ENCODE assay signal across 8 mouse cellular contexts in the genomic region with DNA sequence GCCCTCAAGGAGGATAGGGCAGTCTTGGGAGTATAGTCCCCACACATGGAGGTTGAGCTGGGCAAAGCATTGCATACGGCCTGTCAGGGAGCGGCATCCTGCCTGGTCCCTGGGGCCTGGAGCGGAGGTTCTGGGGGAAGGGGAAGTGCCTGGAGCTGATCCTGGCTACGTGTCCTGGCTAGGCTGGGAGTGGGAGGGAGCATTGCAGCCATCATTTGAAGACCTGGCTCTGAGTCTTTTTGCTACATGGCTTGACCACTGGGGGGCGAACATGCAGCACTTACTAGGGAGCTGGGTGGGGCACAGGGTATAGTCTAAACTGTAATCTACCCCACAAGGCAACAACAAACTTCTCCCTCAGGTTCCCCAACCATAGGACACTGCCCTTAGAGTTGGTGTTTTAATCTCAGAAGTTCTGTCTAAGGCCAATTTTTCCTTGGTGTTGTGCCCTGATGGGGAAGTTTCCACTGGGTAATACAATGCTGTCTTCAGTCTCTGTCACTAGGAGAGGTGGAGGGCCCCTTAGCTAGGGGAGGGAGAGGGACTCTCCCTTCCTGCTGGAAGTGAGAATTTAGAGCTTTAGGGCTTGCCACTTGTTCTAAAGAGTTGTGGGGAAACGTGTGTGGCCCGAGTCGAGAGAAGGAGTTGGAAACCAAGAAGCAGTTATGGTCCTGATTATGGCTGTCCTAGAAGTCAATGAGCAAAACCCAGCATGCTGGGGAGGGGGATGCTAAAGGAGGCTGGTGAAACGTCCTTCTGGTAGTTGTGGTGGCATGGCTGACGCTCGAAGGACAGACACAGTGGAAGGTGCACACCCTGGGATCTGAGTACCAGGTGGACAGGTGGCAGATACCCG. TPM values are rescaled to one million over a fixed set of nuclear protein-coding genes. Genes with fewer than 3 reads are reported as not detected.
DNase-seq lines count a peak whose midpoint lies in the region; ATAC-seq lines count a peak whose summit lies in the region.

No protein-coding gene starts in this region.

- no peak overlapping the region for H3K4me2 ChIP-seq in midbrain, embryonic 11.5 days
- no peak overlapping the region for H3K4me2 ChIP-seq in midbrain, embryonic 13.5 days (replicated peaks)
- H3K4me2 ChIP-seq in kidney, embryonic 14.5 days (replicated peaks; ENCODE audit: low read depth, low read length), result peak overlapping the region; percentile 93
- H3K4me2 ChIP-seq in liver, embryonic 13.5 days, result no peak overlapping the region

- H3K9me3 ChIP-seq in midbrain, embryonic 11.5 days (ENCODE audit: control insufficient read depth, low read length), result no peaks in the 10 kb centered on the region
- H3K9me3 ChIP-seq in midbrain, embryonic 13.5 days, result no peaks in the 10 kb centered on the region
- H3K9me3 ChIP-seq in heart, embryonic 10.5 days, result no peaks in the 10 kb centered on the region
- H3K9me3 ChIP-seq in kidney, embryonic 14.5 days (ENCODE audit: control insufficient read depth, low read length), result no peaks in the 10 kb centered on the region
- H3K9me3 ChIP-seq in liver, embryonic 13.5 days (replicated peaks), result no peaks in the 10 kb centered on the region

- peaks cover 17% of the 10 kb centered on the region for H3K27me3 ChIP-seq in midbrain, embryonic 11.5 days (ENCODE audit: control insufficient read depth, insufficient read depth, low read length)
- peaks cover 45% of the 10 kb centered on the region for H3K27me3 ChIP-seq in midbrain, embryonic 13.5 days
- peaks cover 6% of the 10 kb centered on the region; the same call in 1 of the 2 replicates for H3K27me3 ChIP-seq in heart, embryonic 10.5 days (ENCODE audit: insufficient read depth, poor library complexity, severe bottlenecking)
- no peaks in the 10 kb centered on the region for H3K27me3 ChIP-seq in kidney, embryonic 14.5 days (ENCODE audit: control insufficient read depth, insufficient read depth, low read length)
- peaks cover 41% of the 10 kb centered on the region for H3K27me3 ChIP-seq in liver, embryonic 13.5 days

- H3K4me3 ChIP-seq in midbrain, embryonic 11.5 days (ENCODE audit: low read depth, low read length), result no peak overlapping the region
- no peak overlapping the region for H3K4me3 ChIP-seq in midbrain, embryonic 13.5 days (replicated peaks)
- peak overlapping the region; percentile 81 for H3K4me3 ChIP-seq in heart, embryonic 10.5 days
- H3K4me3 ChIP-seq in kidney, embryonic 14.5 days (ENCODE audit: low read length), result no peak overlapping the region; the same call in 1 of the 2 replicates
- no peak overlapping the region for H3K4me3 ChIP-seq in liver, embryonic 13.5 days (replicated peaks)

- no peak overlapping the region for H3K27ac ChIP-seq in midbrain, embryonic 11.5 days (ENCODE audit: low read depth, low read length)
- no peak overlapping the region for H3K27ac ChIP-seq in midbrain, embryonic 13.5 days
- peak overlapping the region; percentile 95 for H3K27ac ChIP-seq in heart, embryonic 10.5 days
- H3K27ac ChIP-seq in kidney, embryonic 14.5 days (ENCODE audit: low read depth, low read length), result peak overlapping the region; percentile 15; the same call in 1 of the 2 replicates
- H3K27ac ChIP-seq in liver, embryonic 13.5 days, result no peak overlapping the region

- DNase-seq in midbrain, embryonic 11.5 days (ENCODE audit: low spot score, missing footprints), result peak; percentile 90
- DNase-seq in embryo, embryonic 11.5 days (ENCODE audit: low read depth, low spot score), result peak; percentile 46
- peak; percentile 89 for DNase-seq in heart, embryonic 10.5 days (ENCODE audit: low spot score)
- peak; percentile 59 for DNase-seq in liver, embryonic 13.5 days
- DNase-seq in testis, postnatal 14 days (ENCODE audit: low spot score), result peak; percentile 55

- peaks cover 14% of the 10 kb centered on the region for H3K4me1 ChIP-seq in midbrain, embryonic 11.5 days (ENCODE audit: control insufficient read depth, insufficient read depth, low read length)
- peaks cover 24% of the 10 kb centered on the region for H3K4me1 ChIP-seq in midbrain, embryonic 13.5 days (replicated peaks)
- peaks cover 76% of the 10 kb centered on the region for H3K4me1 ChIP-seq in heart, embryonic 10.5 days
- H3K4me1 ChIP-seq in kidney, embryonic 14.5 days (ENCODE audit: control insufficient read depth, insufficient read depth, low read length), result peaks cover 38% of the 10 kb centered on the region
- H3K4me1 ChIP-seq in liver, embryonic 13.5 days (replicated peaks), result peaks cover 51% of the 10 kb centered on the region

- no peak overlapping the region for H3K9ac ChIP-seq in midbrain, embryonic 11.5 days (ENCODE audit: low read length)
- H3K9ac ChIP-seq in midbrain, embryonic 13.5 days (replicated peaks), result no peak overlapping the region
- peak overlapping the region; percentile 2; the same call in 1 of the 2 replicates for H3K9ac ChIP-seq in kidney, embryonic 14.5 days (ENCODE audit: low read depth, low read length)
- no peak overlapping the region for H3K9ac ChIP-seq in liver, embryonic 13.5 days

- 0 out of 2 replicates have a peak, but pooled peaks have one; percentile 10 for ATAC-seq in midbrain, embryonic 11.5 days (ENCODE audit: low FRiP score)
- no peak for ATAC-seq in midbrain, embryonic 13.5 days
- ATAC-seq in kidney, embryonic 14.5 days (ENCODE audit: low FRiP score, low TSS enrichment), result peak; percentile 17; the same call in 1 of the 2 replicates
- peak; percentile 38 for ATAC-seq in liver, embryonic 13.5 days (ENCODE audit: low read depth)
- ATAC-seq in neutrophil, adult 5-6 weeks (ENCODE audit: extremely low read depth, insufficient number of reproducible peaks, low FRiP score, poor library complexity, severe bottlenecking), result peak; percentile 62

- 37% methylated on average over 12 of the region's 12 CpGs for WGBS in midbrain, embryonic 11.5 days
- 36% methylated on average over 12 of the region's 12 CpGs for WGBS in midbrain, embryonic 13.5 days
- WGBS in heart, embryonic 10.5 days, result 34% methylated on average over 12 of the region's 12 CpGs
- 19% methylated on average over 12 of the region's 12 CpGs for WGBS in kidney, embryonic 14.5 days
- 25% methylated on average over 12 of the region's 12 CpGs for WGBS in liver, embryonic 13.5 days (ENCODE audit: insufficient replicate concordance)

- H3K36me3 ChIP-seq in midbrain, embryonic 11.5 days (ENCODE audit: control insufficient read depth, insufficient read depth, low read length), result no peaks in the 10 kb centered on the region
- no peaks in the 10 kb centered on the region for H3K36me3 ChIP-seq in midbrain, embryonic 13.5 days
- H3K36me3 ChIP-seq in heart, embryonic 10.5 days, result 0 out of 2 replicates have a peak, but pooled peaks cover 3% of the 10 kb centered on the region
- H3K36me3 ChIP-seq in kidney, embryonic 14.5 days (ENCODE audit: control insufficient read depth, insufficient read depth, low read length), result no peaks in the 10 kb centered on the region
- H3K36me3 ChIP-seq in liver, embryonic 13.5 days, result no peaks in the 10 kb centered on the region

RNA-seq across cellular contexts. Expression of gene Ahnak, which starts 3.9 kb away (rescaled TPM):
- 5.0 and 6.3 TPM in 2 replicates for polyA plus RNA-seq in midbrain, embryonic 11.5 days (2014; fragmentation: Nextera tagmentation; extraction: Ambion mirVana)
- polyA plus RNA-seq in midbrain, embryonic 13.5 days (2015; fragmentation: Nextera tagmentation; extraction: Ambion mirVana), result 3.7 and 4.9 TPM in 2 replicates
- 15.1 and 19.4 TPM in 2 replicates for polyA plus RNA-seq in heart, embryonic 10.5 days (2016; fragmentation: Nextera tagmentation; extraction: Ambion mirVana)
- 7.0 and 10.0 TPM in 2 replicates for polyA plus RNA-seq in kidney, embryonic 14.5 days (2014; fragmentation: Nextera tagmentation; extraction: Ambion mirVana)
- polyA plus RNA-seq in liver, embryonic 13.5 days (2015; fragmentation: Nextera tagmentation; extraction: Ambion mirVana), result 1.4 and 1.6 TPM in 2 replicates
- 181 and 193 TPM in 2 replicates for total RNA-seq in neutrophil, adult 5-6 weeks (2017)

RNA-seq across cellular contexts. Expression of gene Eef1g, which starts 26.2 kb away (rescaled TPM):
- polyA plus RNA-seq in midbrain, embryonic 11.5 days (2014; fragmentation: Nextera tagmentation; extraction: Ambion mirVana), result 435 and 439 TPM in 2 replicates
- 334 and 335 TPM in 2 replicates for polyA plus RNA-seq in midbrain, embryonic 13.5 days (2015; fragmentation: Nextera tagmentation; extraction: Ambion mirVana)
- polyA plus RNA-seq in heart, embryonic 10.5 days (2016; fragmentation: Nextera tagmentation; extraction: Ambion mirVana), result 378 and 459 TPM in 2 replicates
- 479 and 516 TPM in 2 replicates for polyA plus RNA-seq in kidney, embryonic 14.5 days (2014; fragmentation: Nextera tagmentation; extraction: Ambion mirVana)
- 298 and 320 TPM in 2 replicates for polyA plus RNA-seq in liver, embryonic 13.5 days (2015; fragmentation: Nextera tagmentation; extraction: Ambion mirVana)
- 345 and 391 TPM in 2 replicates for total RNA-seq in neutrophil, adult 5-6 weeks (2017)

RNA-seq across cellular contexts. Expression of gene Tut1, which starts 39.4 kb away (rescaled TPM):
- 23.5 and 28.4 TPM in 2 replicates for polyA plus RNA-seq in midbrain, embryonic 11.5 days (2014; fragmentation: Nextera tagmentation; extraction: Ambion mirVana)
- 32.4 and 32.6 TPM in 2 replicates for polyA plus RNA-seq in midbrain, embryonic 13.5 days (2015; fragmentation: Nextera tagmentation; extraction: Ambion mirVana)
- 25.7 and 32.8 TPM in 2 replicates for polyA plus RNA-seq in heart, embryonic 10.5 days (2016; fragmentation: Nextera tagmentation; extraction: Ambion mirVana)
- polyA plus RNA-seq in kidney, embryonic 14.5 days (2014; fragmentation: Nextera tagmentation; extraction: Ambion mirVana), result 25.1 and 31.7 TPM in 2 replicates
- 18.7 and 20.2 TPM in 2 replicates for polyA plus RNA-seq in liver, embryonic 13.5 days (2015; fragmentation: Nextera tagmentation; extraction: Ambion mirVana)
- 25.9 and 29.6 TPM in 2 replicates for total RNA-seq in neutrophil, adult 5-6 weeks (2017)

RNA-seq across cellular contexts. Expression of gene Mta2, which starts 51.3 kb away (rescaled TPM):
- polyA plus RNA-seq in midbrain, embryonic 11.5 days (2014; fragmentation: Nextera tagmentation; extraction: Ambion mirVana), result 50.9 and 56.0 TPM in 2 replicates
- 149 and 153 TPM in 2 replicates for polyA plus RNA-seq in midbrain, embryonic 13.5 days (2015; fragmentation: Nextera tagmentation; extraction: Ambion mirVana)
- polyA plus RNA-seq in heart, embryonic 10.5 days (2016; fragmentation: Nextera tagmentation; extraction: Ambion mirVana), result 113 and 140 TPM in 2 replicates
- polyA plus RNA-seq in kidney, embryonic 14.5 days (2014; fragmentation: Nextera tagmentation; extraction: Ambion mirVana), result 45.3 and 67.2 TPM in 2 replicates
- 99.5 and 114 TPM in 2 replicates for polyA plus RNA-seq in liver, embryonic 13.5 days (2015; fragmentation: Nextera tagmentation; extraction: Ambion mirVana)
- total RNA-seq in neutrophil, adult 5-6 weeks (2017), result 165 and 169 TPM in 2 replicates

Comparison
In these comparisons a context has a peak if more than half of its experiments do, and no peak if none do; other contexts are left out.
1. H3K27ac ChIP-seq: peak in heart, embryonic 10.5 days (single experiment) and kidney, embryonic 14.5 days (single experiment); none in midbrain, embryonic 11.5 days (single experiment), midbrain, embryonic 13.5 days (single experiment) and liver, embryonic 13.5 days (single experiment).
2. Peak in every context shown above with its lines, with median percentiles within 50 percentile points of each other: DNase-seq.